Mouse (Mus musculus): ENCODE data around the gene Nat14.
"Not testable (repeated sequence)": the region's sequence is repeated elsewhere in the genome, so short reads cannot be mapped to it uniquely, and the experiment has no call there.

Gene Nat14

DNA sequence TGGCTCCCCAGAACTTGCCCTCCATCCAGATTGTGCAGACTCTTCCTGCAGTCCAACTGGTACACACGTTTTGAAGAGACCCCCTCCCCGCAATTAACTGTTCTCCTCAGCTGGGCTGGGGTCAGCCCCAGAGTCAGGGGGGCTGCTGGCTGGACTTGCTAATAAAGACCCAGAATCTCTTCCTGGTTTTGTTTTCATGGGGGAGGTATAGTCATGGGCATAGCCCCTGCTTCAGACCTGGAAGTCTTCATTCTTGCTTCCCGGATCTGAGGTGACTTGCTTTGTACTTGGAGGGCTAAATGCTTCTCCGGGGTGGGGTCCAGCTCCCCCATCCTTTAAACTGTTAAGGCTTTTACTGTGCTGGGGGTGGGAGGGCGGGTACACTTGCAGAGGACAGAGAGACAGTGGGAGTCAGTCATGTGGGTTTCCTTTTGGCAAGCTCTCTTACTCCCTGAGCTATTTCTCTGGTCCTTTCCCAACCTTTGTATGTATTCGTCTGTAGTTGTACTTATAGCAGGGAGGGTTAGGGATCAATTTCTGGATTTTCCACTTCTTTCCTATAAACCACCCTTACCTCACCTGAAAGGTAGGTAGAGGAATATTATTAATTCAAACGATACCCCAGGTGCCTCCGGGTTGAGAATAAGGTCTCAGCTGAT, at the start of gene Nat14:
TSS of gene Nat14 (plus strand) at position 205 of the 659 bp plus-strand sequence.
- no peak for DNase-seq (ENCODE audit: low read depth)

DNA sequence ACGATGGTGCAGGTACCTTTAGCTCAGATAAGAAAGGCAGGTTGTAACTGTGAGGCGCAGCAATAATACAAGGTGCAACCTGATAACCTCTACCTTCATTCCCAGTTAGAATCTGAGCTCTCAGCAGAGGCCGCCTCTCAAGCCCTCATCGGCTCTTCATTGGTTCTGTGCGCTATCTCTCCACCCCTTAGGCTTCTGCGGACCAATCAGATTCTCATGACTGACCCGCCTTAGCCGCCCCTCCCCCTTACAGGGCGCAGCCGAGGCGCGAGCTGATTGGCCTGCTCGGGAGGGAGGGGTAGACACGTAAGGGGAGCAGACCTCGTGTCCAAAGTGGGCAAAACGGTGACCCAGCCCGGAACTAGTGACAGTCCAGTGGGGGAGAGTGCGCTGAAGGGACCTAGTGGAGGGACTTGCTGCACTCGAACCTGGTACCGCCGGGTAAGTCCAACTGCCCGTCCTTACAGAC, 45.0 kb upstream of the Nat14 start, which contains the start of gene Isoc2a:
TSS of gene Isoc2a (plus strand) at position 401 of the 469 bp plus-strand sequence.
- DNase-seq (ENCODE audit: low read depth): peak; percentile 95

DNA sequence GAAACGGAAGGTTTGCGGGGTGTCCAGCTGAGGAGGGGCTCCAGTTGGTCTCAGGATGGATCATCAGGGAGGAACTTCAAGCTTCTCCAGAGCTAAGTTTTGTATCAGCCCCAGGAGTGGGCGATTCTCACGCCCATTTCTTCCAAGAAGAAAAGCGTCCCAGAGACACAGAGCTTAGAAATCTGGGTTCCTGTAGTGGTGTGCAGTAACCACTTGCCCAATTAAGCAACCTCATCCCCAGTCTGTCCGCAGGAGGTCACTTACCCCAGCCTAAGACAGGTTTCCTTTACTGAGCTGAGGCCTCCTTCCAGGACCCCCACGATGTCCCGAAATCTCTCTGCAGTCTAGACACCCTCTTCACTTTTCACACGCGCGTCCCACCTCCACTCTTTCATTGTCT, 44.6 kb upstream of the Nat14 start:
- DNase-seq (ENCODE audit: low read depth): no peak

DNA sequence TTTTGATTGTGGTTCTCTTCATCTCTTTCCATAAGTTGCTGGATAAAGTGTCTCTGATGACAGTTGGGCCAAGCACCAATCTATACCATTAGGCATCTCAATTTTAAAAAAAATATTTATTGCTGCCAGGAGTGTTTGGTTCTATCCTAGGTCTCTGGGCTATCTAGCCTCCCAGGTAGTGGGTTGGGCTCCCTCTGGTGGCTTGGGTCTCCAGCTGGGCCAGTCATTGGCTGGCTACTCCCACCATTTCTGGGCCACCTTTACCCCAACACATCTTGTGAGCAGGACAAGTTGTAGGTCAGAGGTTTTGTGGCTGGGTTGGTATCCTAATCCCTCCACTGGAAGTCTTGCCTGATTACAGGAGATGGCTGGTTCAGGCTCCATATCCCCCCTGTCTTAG, 43.6 kb upstream of the Nat14 start:
- peak; percentile 20 for DNase-seq (ENCODE audit: low read depth)

DNA sequence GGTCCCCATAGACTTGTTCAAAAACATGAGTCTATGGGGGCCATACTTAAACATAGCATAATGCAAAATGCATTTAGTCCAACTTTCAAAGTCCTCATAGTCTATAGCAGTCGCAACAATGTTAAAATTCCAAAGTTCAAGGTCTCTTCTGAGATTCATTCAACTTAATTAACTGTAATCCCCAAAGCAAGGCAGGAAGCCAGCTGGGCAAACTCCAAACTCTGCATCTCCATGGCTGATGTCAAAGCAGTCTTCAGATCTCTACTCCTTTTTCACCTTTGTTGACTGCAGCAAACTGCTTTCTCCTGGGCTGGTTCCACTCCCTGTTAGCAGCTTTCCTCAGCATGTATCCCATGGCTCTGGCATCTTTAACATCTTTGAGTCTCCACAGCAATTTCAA, 42.8 kb upstream of the Nat14 start:
- not testable (repeated sequence) for DNase-seq (ENCODE audit: low read depth)

DNA sequence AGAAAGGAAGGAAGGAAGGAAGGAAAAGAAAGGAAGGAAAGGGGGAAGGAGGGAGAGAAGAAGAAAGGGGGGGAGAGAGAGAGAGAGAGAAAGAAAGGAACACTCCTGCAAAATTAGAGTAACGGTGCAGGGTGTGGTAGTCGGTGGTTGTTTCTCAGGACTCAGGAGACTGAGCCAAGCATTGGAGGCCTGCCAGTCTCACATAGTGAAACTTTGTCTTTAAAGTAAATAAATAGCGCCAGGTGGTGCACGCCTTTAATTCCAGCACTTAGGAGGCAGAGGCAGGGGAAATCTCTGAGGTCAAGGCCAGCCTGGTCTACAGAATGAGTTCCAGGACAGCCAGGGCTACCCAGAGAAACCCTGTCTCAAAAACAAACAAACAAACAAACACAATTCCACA, 35.1 kb upstream of the Nat14 start:
- no peak for DNase-seq (ENCODE audit: low read depth)

DNA sequence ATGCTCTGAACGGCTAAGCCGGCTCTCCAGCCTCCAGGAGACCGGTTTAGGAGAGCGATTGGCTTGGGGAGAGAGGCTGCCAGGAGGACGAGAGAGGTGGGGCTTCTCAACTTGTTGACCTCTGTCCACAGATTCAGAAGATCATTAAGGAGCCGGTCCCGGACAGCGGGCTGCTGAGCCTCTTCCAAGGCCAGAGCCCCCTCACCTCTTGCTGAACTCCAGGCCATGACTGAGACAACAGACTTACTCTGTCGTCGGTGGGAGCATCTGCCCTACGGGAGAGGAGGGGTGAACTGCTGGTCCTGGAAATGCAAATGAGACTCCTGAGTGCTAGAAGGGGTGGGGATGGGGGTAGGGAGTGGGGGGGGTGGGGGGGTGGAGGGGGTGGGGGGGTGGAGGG, 26.6 kb upstream of the Nat14 start:
- DNase-seq (ENCODE audit: low read depth): no peak

DNA sequence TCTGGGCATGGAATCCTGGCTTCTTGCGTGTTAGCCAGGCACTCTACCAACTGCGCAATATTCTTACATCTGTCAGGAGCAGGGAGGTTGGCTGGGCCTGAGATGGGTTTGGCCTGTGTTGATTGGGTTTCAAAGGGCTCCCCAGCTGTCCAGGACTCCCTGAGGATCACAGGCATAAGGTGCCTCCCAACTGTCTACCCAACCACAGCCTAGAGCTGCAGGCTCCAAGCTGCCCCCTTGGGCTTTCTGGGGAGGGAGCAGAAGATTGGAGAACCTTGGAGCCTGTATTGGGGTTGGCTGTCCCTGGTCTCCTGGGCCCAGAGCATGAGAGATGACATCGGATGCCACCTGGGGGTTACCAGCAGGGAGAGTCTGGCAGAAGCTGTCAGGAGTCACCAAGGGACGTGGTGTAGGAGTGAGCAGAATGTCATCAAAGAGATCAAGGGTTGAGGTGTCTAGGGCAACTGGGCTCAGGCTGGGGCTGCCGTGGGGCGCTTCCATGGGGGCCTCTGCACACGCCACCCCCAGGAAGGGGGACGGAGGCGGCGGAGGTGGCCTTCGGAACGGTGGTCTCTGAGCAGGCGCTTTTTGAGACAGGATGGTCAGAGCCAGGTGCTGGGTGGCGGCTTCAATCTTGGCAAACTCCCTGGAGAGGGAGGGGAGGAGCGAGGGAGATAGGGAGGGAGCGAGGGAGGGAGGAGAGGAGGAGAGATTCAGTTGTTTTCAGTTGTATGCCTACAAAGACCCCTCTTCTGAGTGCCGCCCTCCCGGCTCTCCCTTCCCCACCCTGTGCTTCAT, 22.8 kb upstream of the Nat14 start:
- DNase-seq (ENCODE audit: low read depth): no peak

DNA sequence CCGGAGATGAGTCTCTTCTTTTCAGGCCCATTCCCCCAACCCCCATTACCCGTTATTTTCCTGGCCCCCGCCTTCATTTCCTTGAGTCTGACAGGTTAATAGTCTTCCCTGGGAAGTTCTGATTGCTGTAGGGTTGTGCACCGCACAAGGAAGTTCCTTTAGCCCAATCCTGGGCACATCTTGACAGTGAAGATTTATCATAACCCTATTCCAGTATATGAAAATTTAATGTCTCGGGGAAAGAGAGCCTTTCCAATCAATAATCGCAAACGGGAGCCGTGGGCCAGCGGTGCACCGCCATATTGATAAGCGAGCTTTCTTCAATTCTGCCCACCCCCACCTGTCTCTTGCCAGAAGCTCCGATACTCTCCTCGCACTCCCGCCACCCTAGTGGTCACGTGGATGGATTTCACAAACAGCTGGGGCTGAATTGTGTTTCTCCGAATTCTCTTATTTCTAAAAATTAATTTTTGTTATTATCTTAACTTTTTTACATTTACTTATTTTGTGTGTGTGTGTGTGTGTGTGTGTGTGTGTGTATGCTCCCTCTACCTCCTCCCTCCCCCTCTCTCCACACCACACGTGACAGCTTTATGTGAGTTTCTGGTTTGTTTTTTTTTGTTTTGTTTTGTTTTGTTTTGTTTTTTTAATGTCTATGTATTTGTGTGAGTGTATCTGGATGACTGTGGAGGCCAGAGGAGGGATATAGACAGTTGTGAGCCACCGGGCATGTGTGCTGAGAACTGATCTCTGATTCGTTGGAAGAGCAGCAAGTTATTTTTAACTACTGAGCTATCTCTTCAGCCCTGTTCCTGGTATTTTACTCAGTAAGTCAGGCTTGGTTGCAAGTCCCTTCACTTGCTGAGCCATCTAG, 21.9 kb upstream of the Nat14 start:
- no peak for DNase-seq (ENCODE audit: low read depth)

DNA sequence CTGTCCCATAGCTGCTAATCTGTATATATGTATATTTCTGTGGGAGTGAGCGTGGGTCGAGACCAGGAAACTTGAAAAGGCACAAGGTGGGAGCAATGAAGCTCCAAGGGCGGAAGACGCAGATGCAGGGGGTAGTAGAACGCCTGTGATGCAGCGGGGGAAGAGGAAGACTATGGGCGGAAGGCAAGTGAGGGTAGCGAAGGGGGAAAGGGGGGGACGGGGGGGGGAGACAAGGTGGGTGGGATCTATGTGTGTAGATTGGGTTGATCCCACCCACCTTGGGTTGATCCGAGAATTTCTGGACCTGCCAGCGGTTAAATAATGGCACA, 21.3 kb upstream of the Nat14 start:
- DNase-seq (ENCODE audit: low read depth): no peak

DNA sequence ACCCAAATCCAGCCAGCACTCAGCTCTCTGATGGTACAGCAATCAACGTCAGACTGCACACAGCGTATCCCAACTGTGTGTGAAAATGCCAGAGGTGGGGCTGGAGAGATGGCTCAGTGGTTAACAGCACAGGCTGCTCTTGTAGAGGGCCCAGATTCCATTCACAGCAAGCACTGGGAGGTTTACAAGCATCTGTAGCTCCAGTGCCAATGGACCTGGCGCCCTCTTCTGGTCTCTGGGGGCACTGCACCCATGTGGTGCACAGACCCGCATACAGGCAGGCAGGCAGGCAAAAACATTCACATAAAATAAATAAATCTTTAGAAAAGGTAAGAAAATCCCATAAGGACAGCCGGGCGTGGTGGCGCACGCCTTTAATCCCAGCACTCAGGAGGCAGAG, 20.7 kb upstream of the Nat14 start:
- DNase-seq (ENCODE audit: low read depth): peak; percentile 30

DNA sequence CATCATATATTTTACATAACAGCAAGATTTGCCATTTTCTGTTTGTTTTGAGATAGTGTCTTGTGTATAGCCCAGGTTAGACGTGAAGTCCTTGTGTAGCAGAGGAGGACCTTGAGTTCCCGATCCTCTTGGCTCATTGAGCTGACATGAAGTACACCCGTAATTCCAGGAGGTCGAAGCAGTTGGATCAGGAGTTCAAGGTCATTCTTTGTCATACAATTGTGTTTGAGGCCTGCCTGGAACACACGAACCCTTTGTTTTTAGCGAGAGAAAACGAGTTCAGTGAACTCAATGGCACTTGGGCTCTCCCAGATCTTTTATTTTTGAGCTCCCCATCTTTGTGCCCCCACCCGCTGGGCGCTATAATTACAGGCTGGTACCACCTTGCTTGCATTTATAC, 19.4 kb upstream of the Nat14 start:
- DNase-seq (ENCODE audit: low read depth): no peak

DNA sequence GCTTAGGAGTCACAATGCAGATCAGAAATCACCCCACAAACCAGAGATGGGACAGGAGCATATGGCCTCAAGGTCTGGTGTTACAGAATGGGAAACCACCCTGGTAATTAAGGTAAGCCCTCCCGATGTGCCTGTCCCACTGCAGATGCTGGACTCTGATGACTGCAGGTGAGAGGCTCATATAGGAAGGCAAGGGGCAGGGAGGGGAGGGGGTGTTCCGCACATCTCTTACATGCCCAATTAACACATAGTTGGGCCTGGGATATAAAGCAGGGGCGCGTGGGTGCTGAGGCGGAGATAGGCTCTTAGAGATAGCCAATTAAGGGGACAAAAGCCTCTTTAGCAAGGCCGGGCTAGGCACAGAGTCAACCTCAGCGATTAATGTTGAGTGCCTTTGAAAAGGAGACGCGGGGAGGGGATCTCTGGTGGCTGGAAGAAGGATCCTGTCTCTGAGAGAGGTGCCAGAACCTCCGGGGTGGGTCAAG, 15.3 kb upstream of the Nat14 start, which contains the start of gene Gm36210:
TSS of gene Gm36210 (minus strand) at position 51 of the 485 bp plus-strand sequence.
- no peak for DNase-seq (ENCODE audit: low read depth)

DNA sequence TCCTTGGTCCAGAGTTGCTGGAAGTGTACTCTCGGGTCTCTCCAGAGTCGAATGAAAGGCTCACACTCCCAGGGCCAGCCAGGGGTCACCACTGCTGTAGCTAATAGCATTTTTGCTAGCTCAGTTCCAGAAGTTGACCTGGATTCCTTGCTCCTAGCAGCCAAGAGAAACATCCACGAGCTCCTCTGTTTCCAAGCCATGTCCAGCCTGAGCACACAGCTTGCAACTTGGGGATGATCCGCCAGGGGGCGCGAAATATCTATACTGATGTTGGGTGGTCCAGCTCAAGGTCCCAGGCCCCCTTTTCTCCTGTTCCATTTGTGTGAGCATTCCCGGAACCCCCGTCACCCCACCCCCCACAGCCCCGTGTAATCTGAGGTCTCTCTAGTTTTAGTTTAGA, 10.3 kb upstream of the Nat14 start:
- no peak for DNase-seq (ENCODE audit: low read depth)

DNA sequence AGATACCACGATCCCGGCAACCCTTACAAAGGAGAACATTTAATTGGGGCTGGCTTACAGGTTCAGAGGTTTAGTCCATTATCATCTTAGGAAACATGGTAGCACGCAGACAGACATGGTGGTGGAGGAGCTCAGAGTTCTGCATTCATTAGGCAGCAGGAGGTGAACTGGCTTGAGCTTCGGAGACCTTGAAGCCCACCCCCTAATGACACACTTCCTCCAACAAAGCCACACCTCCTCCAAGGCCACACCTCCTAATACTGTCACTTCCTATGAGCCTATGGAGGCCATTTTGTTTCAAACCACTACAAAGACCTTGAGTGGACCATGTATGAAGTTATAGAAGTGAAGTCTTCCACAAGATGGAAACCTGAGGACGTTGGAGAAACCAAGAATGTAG, 9.6 kb upstream of the Nat14 start:
- DNase-seq (ENCODE audit: low read depth): peak; percentile 77

DNA sequence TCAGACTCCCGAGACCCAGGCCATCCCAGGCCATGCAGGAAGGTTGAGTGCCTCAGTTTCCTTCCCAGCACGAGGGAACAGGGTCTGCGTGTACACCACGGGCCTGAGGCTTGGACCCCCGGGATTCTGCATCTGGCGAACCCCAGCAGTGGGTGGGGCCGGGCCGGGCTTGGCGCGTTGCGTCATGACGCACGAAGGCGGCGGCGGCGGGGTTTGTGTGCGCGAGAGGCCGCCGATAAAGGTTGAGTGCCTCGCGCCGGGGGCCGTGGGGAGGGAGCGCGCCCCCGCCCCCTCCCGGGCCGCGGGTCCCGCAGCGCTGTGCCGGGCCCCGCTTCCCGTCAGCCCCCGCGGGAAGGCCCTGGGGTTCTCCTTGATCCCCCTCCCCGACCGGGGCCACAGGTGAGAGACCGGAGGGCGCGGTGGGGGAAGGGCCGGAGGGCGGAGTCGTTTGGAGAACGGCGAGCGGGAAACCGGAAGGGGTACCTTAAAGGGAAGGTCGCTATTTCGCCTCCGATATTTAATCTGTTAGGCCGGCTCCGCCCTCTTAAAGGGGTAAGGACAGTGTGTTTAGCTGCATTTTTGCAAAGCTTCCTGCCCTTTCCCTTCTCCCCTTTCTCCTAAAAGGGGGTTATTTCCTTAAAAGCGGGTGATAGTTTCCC, 6.7 kb upstream of the Nat14 start, which contains the start of gene Zfp628:
TSS of gene Zfp628 (plus strand) at position 211 of the 659 bp plus-strand sequence.
- DNase-seq (ENCODE audit: low read depth): peak; percentile 94

DNA sequence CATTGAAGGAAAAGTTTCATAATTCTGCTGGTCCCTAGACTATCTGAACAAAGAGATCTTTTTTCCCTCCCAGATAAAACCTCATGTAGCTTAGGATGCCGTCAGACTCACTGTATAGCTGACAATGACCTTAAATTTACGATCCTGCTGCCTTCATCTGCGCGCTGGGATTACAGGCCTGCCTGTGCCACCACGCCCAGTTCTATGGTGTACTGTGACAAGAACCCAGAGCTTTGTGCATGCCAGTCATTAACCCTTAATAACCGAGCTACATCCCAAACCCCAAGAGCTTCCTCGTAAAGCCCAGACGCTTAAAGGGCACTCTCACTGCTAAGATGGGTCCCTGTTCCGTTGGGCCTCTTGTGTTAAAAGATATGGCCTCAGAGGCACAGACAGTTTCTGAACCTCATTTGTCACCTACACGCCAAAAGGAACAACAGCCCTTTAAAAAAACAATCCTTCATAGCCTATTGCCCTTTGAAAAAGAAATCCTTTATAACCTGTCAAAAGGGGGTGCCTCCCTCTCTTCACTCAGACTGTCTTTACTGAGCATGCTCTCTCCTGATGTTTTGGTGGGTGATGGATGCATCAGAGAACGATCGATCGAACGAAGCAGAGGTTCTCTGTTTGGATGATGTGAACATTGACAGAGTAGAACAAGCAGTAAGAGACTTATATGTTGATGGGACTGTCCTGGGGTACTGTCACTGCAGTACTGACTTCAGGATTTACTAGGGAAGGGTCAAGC, 6.0 kb upstream of the Nat14 start:
- no peak for DNase-seq (ENCODE audit: low read depth)

DNA sequence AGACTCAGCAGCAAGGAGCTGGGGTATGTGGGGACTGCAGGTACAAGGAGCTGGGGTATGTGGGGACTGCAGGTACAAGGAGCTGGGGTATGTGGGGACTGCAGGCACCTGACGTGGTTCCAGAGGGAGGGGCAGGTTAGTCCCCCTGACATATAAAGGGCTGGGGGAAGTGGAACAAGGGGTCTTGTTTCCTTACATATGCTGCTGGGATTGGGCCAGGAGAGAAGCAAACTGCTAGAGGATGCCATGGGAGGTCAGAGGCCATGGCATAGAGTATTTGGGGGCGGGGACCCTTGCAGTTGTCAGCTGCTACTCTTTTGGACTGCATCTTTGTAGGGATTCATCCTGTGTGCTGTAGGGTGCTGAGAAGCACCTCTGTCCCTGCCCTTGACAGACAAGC, 4.3 kb upstream of the Nat14 start:
- DNase-seq (ENCODE audit: low read depth): no peak

DNA sequence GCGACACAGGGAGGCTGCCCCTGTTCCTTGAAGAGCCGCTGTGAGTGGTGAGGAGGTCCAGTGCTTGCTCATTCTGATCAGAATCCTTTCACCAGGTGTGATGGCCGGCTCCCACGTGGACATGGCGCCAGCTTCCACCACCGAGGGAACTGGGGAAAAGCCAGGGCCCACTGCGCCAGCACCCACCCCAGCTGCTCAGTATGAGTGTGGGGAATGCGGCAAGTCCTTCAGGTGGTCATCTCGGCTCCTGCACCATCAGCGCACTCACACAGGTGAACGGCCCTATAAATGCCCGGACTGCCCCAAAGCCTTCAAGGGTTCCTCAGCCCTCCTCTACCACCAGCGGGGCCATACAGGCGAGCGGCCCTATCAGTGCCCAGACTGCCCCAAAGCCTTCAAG, 3.1 kb upstream of the Nat14 start:
- DNase-seq (ENCODE audit: low read depth): no peak

DNA sequence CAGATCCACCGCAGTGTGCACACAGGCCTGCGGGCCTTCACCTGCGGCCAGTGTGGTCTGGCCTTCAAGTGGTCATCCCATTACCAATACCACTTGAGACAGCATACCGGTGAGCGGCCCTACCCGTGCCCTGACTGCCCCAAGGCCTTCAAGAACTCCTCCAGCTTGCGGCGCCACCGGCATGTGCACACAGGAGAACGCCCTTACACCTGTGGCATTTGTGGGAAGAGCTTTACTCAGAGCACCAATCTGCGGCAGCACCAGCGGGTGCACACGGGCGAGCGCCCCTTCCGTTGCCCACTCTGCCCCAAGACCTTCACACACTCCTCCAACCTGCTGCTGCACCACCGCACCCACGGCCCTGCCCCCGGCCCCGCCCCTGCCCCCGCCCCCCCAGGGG, 2.7 kb upstream of the Nat14 start:
- DNase-seq (ENCODE audit: low read depth): no peak

DNA sequence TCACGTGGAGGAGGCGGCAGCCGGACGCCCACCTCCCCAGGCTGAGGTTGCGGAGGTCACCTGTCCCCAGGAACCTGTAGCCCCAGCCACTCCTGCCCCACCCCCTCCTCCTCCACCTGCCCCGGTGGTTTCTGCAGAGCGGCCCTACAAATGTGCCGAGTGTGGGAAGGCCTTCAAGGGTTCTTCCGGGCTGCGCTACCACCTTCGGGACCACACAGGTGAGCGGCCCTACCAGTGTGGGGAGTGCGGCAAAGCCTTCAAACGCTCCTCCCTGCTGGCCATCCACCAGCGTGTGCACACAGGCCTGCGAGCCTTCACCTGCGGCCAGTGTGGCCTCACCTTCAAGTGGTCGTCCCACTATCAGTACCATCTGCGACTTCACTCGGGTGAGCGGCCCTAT, 1.9 kb upstream of the Nat14 start:
- no peak for DNase-seq (ENCODE audit: low read depth)
